Mouse (Mus musculus) MEL (cell line): ENCODE data around the gene Thada. TPM values are rescaled to one million over a fixed set of nuclear protein-coding genes. Genes with fewer than 3 reads are reported as not detected.

ENCODE experiments used
- DNase-seq: peaks from one replicate; pipeline ENCODE4 v3.0.0; 2011; ENCODE audit warnings: low read depth, low spot score
- H3K27ac ChIP-seq: 2 replicates; pipeline ENCODE4 v1.5.1; 2012; ENCODE audit warnings: low read depth, mild to moderate bottlenecking, control low read depth, low read length, moderate library complexity; ENCODE audit not compliant: control insufficient read depth
- H3K27me3 ChIP-seq, 2 experiments: fragments of 150-350 bp in 1 of 2; sonication (generic) in 1 of 2; 2 replicates each; pipeline ENCODE4 v1.6.1; 2012; ENCODE audit warnings: low read length in 2 of 2, mild to moderate bottlenecking in 2 of 2, improper control_type of control experiment in 1 of 2, moderate library complexity in 1 of 2; ENCODE audit not compliant: insufficient read depth in 2 of 2, control insufficient read depth in 1 of 2
- H3K36me3 ChIP-seq, 2 experiments: 2 replicates each; pipeline ENCODE4 v1.6.1; 2012 to 2014; ENCODE audit warnings: low read length in 2 of 2, improper control_type of control experiment in 1 of 2, inconsistent platforms in 1 of 2, mild to moderate bottlenecking in 1 of 2; ENCODE audit not compliant: insufficient read depth in 2 of 2, control insufficient read depth in 1 of 2
- H3K4me1 ChIP-seq, 2 experiments: fragments of 150-350 bp in 1 of 2; sonication (generic) in 1 of 2; 2 replicates each; pipeline ENCODE4 v1.6.1; 2012; ENCODE audit warnings: low read length in 2 of 2, improper control_type of control experiment in 1 of 2, mild to moderate bottlenecking in 1 of 2; ENCODE audit not compliant: insufficient read depth in 2 of 2, control insufficient read depth in 1 of 2
- H3K4me3 ChIP-seq, 2 experiments: fragments of 150-350 bp in 1 of 2; sonication (generic) in 1 of 2; 2 replicates each; pipeline ENCODE4 v1.5.1; 2012; ENCODE audit warnings: low read depth in 2 of 2, low read length in 2 of 2, mild to moderate bottlenecking in 2 of 2, moderate library complexity in 2 of 2, control low read depth in 1 of 2, improper control_type of control experiment in 1 of 2; ENCODE audit not compliant: control insufficient read depth in 1 of 2, insufficient read depth in 1 of 2
- H3K79me2 ChIP-seq: 2 replicates; pipeline ENCODE4 v1.6.1; 2012; ENCODE audit warnings: mild to moderate bottlenecking, low read length, moderate library complexity; ENCODE audit not compliant: control insufficient read depth, poor library complexity, insufficient read depth
- H3K9ac ChIP-seq: 2 replicates; pipeline ENCODE4 v1.6.1; 2012; ENCODE audit warnings: low read depth, mild to moderate bottlenecking, control low read depth, low read length, moderate library complexity; ENCODE audit not compliant: control insufficient read depth, poor library complexity, severe bottlenecking
- H3K9me3 ChIP-seq: fragments of 150-350 bp; sonication (generic); replicated peaks from 2 replicates; pipeline ENCODE4 v1.6.1; 2012; ENCODE audit warnings: mild to moderate bottlenecking, low read length, improper control_type of control experiment, moderate library complexity; ENCODE audit not compliant: insufficient read depth
- BHLHE40 ChIP-seq: IDR thresholded peaks from 2 replicates; pipeline ENCODE4 v1.6.1; 2012; ENCODE audit warnings: low read depth, mild to moderate bottlenecking, inconsistent platforms, low read length, improper control_type of control experiment, borderline replicate concordance
- CHD1 ChIP-seq: IDR thresholded peaks from 2 replicates; pipeline ENCODE4 v1.6.1; 2012; ENCODE audit warnings: low read depth, mild to moderate bottlenecking, inconsistent platforms, low read length, improper control_type of control experiment
- CHD2 ChIP-seq: IDR thresholded peaks from 2 replicates; pipeline ENCODE4 v1.6.1; 2011; ENCODE audit warnings: low read length, improper control_type of control experiment
- ELF1 ChIP-seq: IDR thresholded peaks from 2 replicates; pipeline ENCODE4 v1.6.1; 2014; ENCODE audit warnings: low read depth, mild to moderate bottlenecking, inconsistent platforms, low read length, improper control_type of control experiment, moderate library complexity
- EP300 ChIP-seq, 2 experiments: IDR thresholded peaks; 2 replicates each; pipeline ENCODE4 v1.6.1; 2011; ENCODE audit warnings: improper control_type of control experiment in 2 of 2, low read length in 2 of 2, low read depth in 1 of 2, mild to moderate bottlenecking in 1 of 2
- ETS1 ChIP-seq: IDR thresholded peaks from 2 replicates; pipeline ENCODE4 v1.6.1; 2012; ENCODE audit warnings: low read depth, mild to moderate bottlenecking, inconsistent platforms, low read length, improper control_type of control experiment, moderate library complexity
- GABPA ChIP-seq: IDR thresholded peaks from 2 replicates; pipeline ENCODE4 v1.6.1; 2012; ENCODE audit warnings: low read depth, mild to moderate bottlenecking, inconsistent platforms, low read length, improper control_type of control experiment, moderate library complexity
- GATA1 ChIP-seq: IDR thresholded peaks from 2 replicates; pipeline ENCODE4 v1.6.1; 2011; ENCODE audit warnings: low read depth, low read length, improper control_type of control experiment
- HCFC1 ChIP-seq: IDR thresholded peaks from 2 replicates; pipeline ENCODE4 v1.6.1; 2012; ENCODE audit warnings: low read depth, mild to moderate bottlenecking, inconsistent platforms, low read length, improper control_type of control experiment, moderate library complexity
- JUND ChIP-seq: IDR thresholded peaks from 2 replicates; pipeline ENCODE4 v1.6.1; 2011; ENCODE audit warnings: low read depth, mild to moderate bottlenecking, improper control_type of control experiment, low read length
- MAFK ChIP-seq: IDR thresholded peaks from 2 replicates; pipeline ENCODE4 v1.6.1; 2011; ENCODE audit warnings: low read depth, mild to moderate bottlenecking, low read length, improper control_type of control experiment, borderline replicate concordance
- MAX ChIP-seq: IDR thresholded peaks from 2 replicates; pipeline ENCODE4 v1.6.1; 2011; ENCODE audit warnings: low read length, improper control_type of control experiment
- MAZ ChIP-seq: IDR thresholded peaks from 2 replicates; pipeline ENCODE4 v1.6.1; 2012; ENCODE audit warnings: low read depth, mild to moderate bottlenecking, inconsistent platforms, low read length, improper control_type of control experiment
- MEF2A ChIP-seq: IDR thresholded peaks from 2 replicates; pipeline ENCODE4 v1.6.1; 2014; ENCODE audit warnings: low read depth, mild to moderate bottlenecking, inconsistent platforms, low read length, improper control_type of control experiment; ENCODE audit not compliant: poor library complexity, insufficient replicate concordance, severe bottlenecking; ENCODE audit errors: extremely low read depth
- MXI1 ChIP-seq: IDR thresholded peaks from 2 replicates; pipeline ENCODE4 v1.6.1; 2011; ENCODE audit warnings: mild to moderate bottlenecking, low read depth, low read length, improper control_type of control experiment
- MYB ChIP-seq: IDR thresholded peaks from 2 replicates; pipeline ENCODE4 v1.6.1; 2011; ENCODE audit warnings: mild to moderate bottlenecking, low read depth, low read length, improper control_type of control experiment
- MYC ChIP-seq: IDR thresholded peaks from 2 replicates; pipeline ENCODE4 v1.6.1; 2011; ENCODE audit warnings: low read depth, mild to moderate bottlenecking, low read length, improper control_type of control experiment, moderate library complexity
- NELFE ChIP-seq: IDR thresholded peaks from 2 replicates; pipeline ENCODE4 v1.6.1; 2011; ENCODE audit warnings: low read depth, low read length, improper control_type of control experiment
- NRF1 ChIP-seq: IDR thresholded peaks from 2 replicates; pipeline ENCODE4 v1.6.1; 2014; ENCODE audit warnings: low read depth, mild to moderate bottlenecking, inconsistent platforms, low read length, improper control_type of control experiment, moderate library complexity; ENCODE audit not compliant: poor library complexity, insufficient read depth, severe bottlenecking
- POLR2A ChIP-seq, 2 experiments: IDR thresholded peaks; 2 replicates each; pipeline ENCODE4 v1.6.1; 2011 to 2012; ENCODE audit warnings: low read length in 2 of 2, mild to moderate bottlenecking in 2 of 2, control low read depth in 1 of 2, improper control_type of control experiment in 1 of 2, low read depth in 1 of 2, moderate library complexity in 1 of 2; ENCODE audit not compliant: control insufficient read depth in 1 of 2, insufficient read depth in 1 of 2, poor library complexity in 1 of 2
- POLR2AphosphoS2 ChIP-seq: IDR thresholded peaks from 2 replicates; pipeline ENCODE4 v1.6.1; 2011; ENCODE audit warnings: low read length, improper control_type of control experiment
- POLR2AphosphoS5 ChIP-seq: IDR thresholded peaks from 2 replicates; pipeline ENCODE4 v1.6.1; 2012; ENCODE audit warnings: low read depth, borderline replicate concordance, mild to moderate bottlenecking, inconsistent platforms, low read length, moderate library complexity, mixed read lengths
- RCOR1 ChIP-seq: IDR thresholded peaks from 2 replicates; pipeline ENCODE4 v1.6.1; 2012; ENCODE audit warnings: low read depth, mild to moderate bottlenecking, inconsistent platforms, low read length, improper control_type of control experiment
- SIN3A ChIP-seq: IDR thresholded peaks from 2 replicates; pipeline ENCODE4 v1.6.1; 2012; ENCODE audit warnings: low read length, improper control_type of control experiment, inconsistent platforms
- SMC3 ChIP-seq: IDR thresholded peaks from 2 replicates; pipeline ENCODE4 v1.6.1; 2011; ENCODE audit warnings: low read depth, low read length, improper control_type of control experiment
- TAL1 ChIP-seq: IDR thresholded peaks from 2 replicates; pipeline ENCODE4 v1.6.1; 2012; ENCODE audit warnings: mild to moderate bottlenecking, inconsistent platforms, low read length, moderate library complexity, mixed read lengths
- TCF12 ChIP-seq: IDR thresholded peaks from 2 replicates; pipeline ENCODE4 v1.6.1; 2014; ENCODE audit warnings: low read depth, mild to moderate bottlenecking, inconsistent platforms, low read length, improper control_type of control experiment, moderate library complexity
- UBTF ChIP-seq: IDR thresholded peaks from 2 replicates; pipeline ENCODE4 v1.6.1; 2012; ENCODE audit warnings: low read depth, mild to moderate bottlenecking, inconsistent platforms, low read length, improper control_type of control experiment, moderate library complexity, borderline replicate concordance; ENCODE audit not compliant: insufficient read depth
- USF1 ChIP-seq: IDR thresholded peaks from 2 replicates; pipeline ENCODE4 v1.6.1; 2014; ENCODE audit warnings: low read depth, mild to moderate bottlenecking, inconsistent platforms, low read length, improper control_type of control experiment, moderate library complexity
- USF2 ChIP-seq, 2 experiments: IDR thresholded peaks; 2 replicates each; pipeline ENCODE4 v1.6.1; 2011 to 2012; ENCODE audit warnings: improper control_type of control experiment in 2 of 2, low read length in 2 of 2, borderline replicate concordance in 1 of 2, inconsistent platforms in 1 of 2, low read depth in 1 of 2, mild to moderate bottlenecking in 1 of 2; ENCODE audit not compliant: insufficient read depth in 1 of 2
- ZKSCAN1 ChIP-seq: IDR thresholded peaks from 2 replicates; pipeline ENCODE4 v1.6.1; 2012; ENCODE audit warnings: low read depth, mild to moderate bottlenecking, inconsistent platforms, low read length, improper control_type of control experiment, moderate library complexity
- ZMIZ1 ChIP-seq: IDR thresholded peaks from 2 replicates; pipeline ENCODE4 v1.6.1; 2012; ENCODE audit warnings: low read depth, mild to moderate bottlenecking, inconsistent platforms, low read length, improper control_type of control experiment, moderate library complexity
- ZNF384 ChIP-seq: IDR thresholded peaks from 2 replicates; pipeline ENCODE4 v1.6.1; 2012; ENCODE audit warnings: low read depth, mild to moderate bottlenecking, inconsistent platforms, low read length, improper control_type of control experiment
- polyA plus RNA-seq, 2 experiments: library from polyadenylated mRNA; stranded (reverse) in 1 of 2; unstranded in 1 of 2; fragments of >175 nt in 1 of 2; fragments of >200 nt in 1 of 2; gene quantifications; 2 replicates each; pipeline versions ENCODE4 v1.2.1 to v1.2.4; 2012; ENCODE audit warnings: low replicate concordance in 2 of 2, low read depth in 1 of 2; ENCODE audit not compliant: insufficient read length in 2 of 2, insufficient read depth in 1 of 2, missing spikeins in 1 of 2
- total RNA-seq: library from RNA; depleted of rRNA; stranded (reverse); fragments of 300-350 nt; gene quantifications from 2 replicates; pipeline ENCODE4 v1.2.3, GENCODE M21; 2012

The Thada gene
- total and polyA plus RNA-seq, 3 experiments, result 19.8 to 20.6 TPM; not detected in 1

GRCm38 (mm10) chr17:84147183-84148108 is 318.6 kb downstream of the Thada start:
- peak overlapping the region; percentile 77 for H3K9ac ChIP-seq
- no peaks in the 10 kb centered on the region for H3K9me3 ChIP-seq
- no peaks in the 10 kb centered on the region for H3K27me3 ChIP-seq
- peaks cover 26 to 68% of the 10 kb centered on the region in 2 experiments for H3K4me1 ChIP-seq
- H3K4me3 ChIP-seq, result peak overlapping the region; percentile 56 to 57
- peaks cover 11% of the 10 kb centered on the region for H3K79me2 ChIP-seq
- peaks cover 0 to 57% of the 10 kb centered on the region in 2 experiments; a peak in 2 of 4 replicates for H3K36me3 ChIP-seq
- H3K27ac ChIP-seq, result peak overlapping the region; percentile 99
- peak; percentile 96 for DNase-seq
- TF ChIP-seq MXI1 (peak; percentile 70), SMC3 (0 out of 2 replicates have a peak, but pooled peaks have one; percentile 16), USF1 (peak; percentile 27; the same call in 1 of the 2 replicates), BHLHE40 (peak; percentile 68), POLR2A (IDR thresholded peaks at IDR 0.05; ENCODE audit: control insufficient read depth in 1 of 2, insufficient read depth in 1 of 2, low read depth in 1 of 2, low read length in 2 of 2, poor library complexity in 1 of 2) (peak; percentile 38 to 64; a peak in 2 of 4 replicates), JUND (peak; percentile 86), MYC (peak; percentile 81; the same call in 1 of the 2 replicates), CHD1 (peak; percentile 25; the same call in 1 of the 2 replicates), RCOR1 (peak; percentile 91), USF2 (IDR thresholded peaks at IDR 0.05; ENCODE audit: borderline replicate concordance in 1 of 2, insufficient read depth in 1 of 2, low read depth in 1 of 2, low read length in 2 of 2) (no peak), UBTF (peak; percentile 68; the same call in 1 of the 2 replicates), SIN3A (peak; percentile 97), MEF2A (0 out of 2 replicates have a peak, but pooled peaks have one; percentile 31), MAFK (peak; percentile 81; the same call in 1 of the 2 replicates), ZNF384 (peak; percentile 68; the same call in 1 of the 2 replicates), MYB (peak; percentile 99), POLR2AphosphoS5 (no peak), GABPA (no peak; the same call in 1 of the 2 replicates), ETS1 (peak; percentile 99), TCF12 (peak; percentile 100), ZKSCAN1 (no peak; the same call in 1 of the 2 replicates), ELF1 (peak; percentile 55; the same call in 1 of the 2 replicates), NRF1 (no peak), MAZ (peak; percentile 99), ZMIZ1 (peak; percentile 44; the same call in 1 of the 2 replicates), EP300 (IDR thresholded peaks at IDR 0.05; ENCODE audit: low read depth in 1 of 2, low read length in 2 of 2) (peak; percentile 100), HCFC1 (peak; percentile 59; the same call in 1 of the 2 replicates), MAX (no peak; the same call in none of the 2 replicates), CHD2 (peak; percentile 13; the same call in 1 of the 2 replicates), TAL1 (peak; percentile 99), POLR2AphosphoS2 (no peak; the same call in 1 of the 2 replicates), GATA1 (peak; percentile 99), NELFE (peak; percentile 50)
